Mouse (Mus musculus) heart, postnatal 4 days (tissue): ENCODE data around the gene Cnep1r1. TPM values are rescaled to one million over a fixed set of nuclear protein-coding genes. Genes with fewer than 3 reads are reported as not detected.

Experiments used
- microRNA-seq, 2 experiments: library from miRNA; unstranded; fragments of <30 nt; microRNA quantifications; one replicate each; pipeline ENCODE4 v1.2.0; 2021 to 2022
- total RNA-seq, 2 experiments: library from RNA; stranded (reverse); gene quantifications; 2 replicates each; pipeline ENCODE4 v1.2.3; 2021

The Cnep1r1 gene
- total RNA-seq, 2 experiments from 2014 or later: 33.3 TPM

Small RNA genes within 50 kb of the gene (microRNA-seq; reads per million reads assigned to microRNA genes)
- gene Mir7071: 1.6 to 3.8 reads per million in 2 experiments

Other genes starting within 250 kb of the Cnep1r1 start
- gene Zfp423, start 159.2 kb upstream of the Cnep1r1 start, total RNA-seq: 10 to 100 TPM; 12.9 to 16.2 TPM
- gene Heatr3, start 19.1 kb downstream of the Cnep1r1 start, total RNA-seq: 10 to 100 TPM; 24.0 to 24.6 TPM
- gene Tent4b, start 80.4 kb downstream of the Cnep1r1 start, total RNA-seq: 10 to 100 TPM; 19.5 to 21.0 TPM
- 1 to 10 TPM; 4.0 to 5.4 TPM for gene Adcy7, start 153.6 kb downstream of the Cnep1r1 start, total RNA-seq
- gene Brd7, start 243.4 kb downstream of the Cnep1r1 start, total RNA-seq: 10 to 100 TPM; 73.4 to 87.1 TPM